Mouse (Mus musculus) liver, embryonic 13.5 days (tissue): ENCODE measurements around the gene H2-Eb1. TPM values are rescaled to one million over a fixed set of nuclear protein-coding genes. Genes with fewer than 3 reads are reported as not detected.
"Not testable (repeated sequence)": the region's sequence is repeated elsewhere in the genome, so short reads cannot be mapped to it uniquely, and the experiment has no call there.

Experiments
- ATAC-seq: fragments of 200-750 bp; cut with Nextera tagmentation; 2 replicates; pipeline ENCODE4 v1.8.0; 2017; ENCODE audit warnings: low read depth, mild to moderate bottlenecking, moderate number of reproducible peaks, moderate library complexity
- DNase-seq: peaks from one replicate; pipeline ENCODE4 v3.0.0; 2022
- H3K27ac ChIP-seq: fragments of 300-500 bp; sonication (generic); 2 replicates; pipeline ENCODE4 v1.5.1; 2015; ENCODE audit warnings: moderate library complexity, mild to moderate bottlenecking, inconsistent platforms
- H3K27me3 ChIP-seq: fragments of 300-500 bp; sonication (generic); 2 replicates; pipeline ENCODE4 v1.6.1; 2015; ENCODE audit warnings: mild to moderate bottlenecking, inconsistent platforms
- H3K36me3 ChIP-seq: fragments of 300-500 bp; sonication (generic); 2 replicates; pipeline ENCODE4 v1.6.1; 2015; ENCODE audit warnings: mild to moderate bottlenecking, inconsistent platforms
- H3K4me1 ChIP-seq: fragments of 300-500 bp; sonication (generic); replicated peaks from 2 replicates; pipeline ENCODE4 v1.6.1; 2015; ENCODE audit warnings: inconsistent platforms
- H3K4me2 ChIP-seq: fragments of 300-500 bp; sonication (generic); 2 replicates; pipeline ENCODE4 v1.6.1; 2015; ENCODE audit warnings: inconsistent platforms, mild to moderate bottlenecking, moderate library complexity
- H3K4me3 ChIP-seq: fragments of 300-500 bp; sonication (generic); replicated peaks from 2 replicates; pipeline ENCODE4 v1.5.1; 2015; ENCODE audit warnings: mild to moderate bottlenecking, inconsistent platforms
- H3K9ac ChIP-seq: fragments of 300-500 bp; sonication (generic); 2 replicates; pipeline ENCODE4 v1.6.1; 2015; ENCODE audit warnings: mild to moderate bottlenecking, inconsistent platforms
- H3K9me3 ChIP-seq: fragments of 300-500 bp; sonication (generic); replicated peaks from 2 replicates; pipeline ENCODE4 v1.6.1; 2016; ENCODE audit warnings: inconsistent platforms
- WGBS: fragments of 180-500 bp; shearing (Covaris S2); methylation state at CpG from one replicate; pipeline ENCODE4 v1.1.7; 2015; ENCODE audit not compliant: insufficient replicate concordance; 5-methylcytosine and 5-hydroxymethylcytosine counted together
- polyA plus RNA-seq: library from polyadenylated mRNA; unstranded; fragments of >200 nt; fragmentation: Nextera tagmentation; extraction: Ambion mirVana; gene quantifications from 2 replicates; pipeline ENCODE4 v1.2.1, GENCODE M21; 2015

H2-Eb1 gene
- polyA plus RNA-seq, 1 experiment from 2014 or later: 0.81 TPM

DNA sequence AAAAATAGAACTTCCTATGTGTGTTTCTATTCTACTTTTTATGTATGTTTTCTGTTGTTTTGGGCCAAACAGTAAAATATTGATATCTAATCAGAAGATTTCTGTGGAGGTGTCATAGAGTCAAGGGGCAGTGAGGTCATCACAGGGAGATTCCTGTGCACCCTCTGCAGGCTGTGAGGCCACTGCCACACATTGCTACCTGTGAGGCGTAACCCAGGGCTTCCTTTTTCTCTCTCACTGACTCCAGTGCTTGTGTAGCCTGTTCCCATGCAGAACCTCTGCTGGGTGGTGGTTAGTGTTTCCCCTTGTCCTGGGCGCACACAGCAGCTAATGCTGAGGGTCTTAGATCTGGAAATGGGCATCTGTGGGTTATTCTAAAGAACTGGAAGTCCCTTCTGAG is 740 bp downstream of the H2-Eb1 start:
- 55% methylated on average over 2 of the region's 2 CpGs for WGBS
- H3K4me1 ChIP-seq: no peaks in the 10 kb centered on the region; the same call in 1 of the 2 replicates

GRCm38 (mm10) chr17:34307216-34307615 is 1.5 kb downstream of the H2-Eb1 start:
- Histone ChIP-seq H3K9ac (no peak overlapping the region), H3K9me3 (no peaks in the 10 kb centered on the region), H3K4me3 (no peak overlapping the region), H3K4me2 (no peak overlapping the region), H3K27ac (no peak overlapping the region), H3K4me1 (no peaks in the 10 kb centered on the region; the same call in 1 of the 2 replicates), H3K27me3 (peaks cover 7% of the 10 kb centered on the region; the same call in 1 of the 2 replicates), H3K36me3 (no peaks in the 10 kb centered on the region)
- ATAC-seq: no peak
- DNase-seq: no peak

More for the DNA sequence above, 740 bp downstream of the H2-Eb1 start:
- no peak overlapping the region for H3K9ac ChIP-seq
- ATAC-seq (no peak), DNase-seq (no peak)
- no peaks in the 10 kb centered on the region for H3K9me3 ChIP-seq
- H3K4me3 ChIP-seq: no peak overlapping the region
- H3K27me3 ChIP-seq: peaks cover 7% of the 10 kb centered on the region; the same call in 1 of the 2 replicates
- H3K27ac ChIP-seq: no peak overlapping the region
- H3K36me3 ChIP-seq: no peaks in the 10 kb centered on the region
- no peak overlapping the region for H3K4me2 ChIP-seq

DNA sequence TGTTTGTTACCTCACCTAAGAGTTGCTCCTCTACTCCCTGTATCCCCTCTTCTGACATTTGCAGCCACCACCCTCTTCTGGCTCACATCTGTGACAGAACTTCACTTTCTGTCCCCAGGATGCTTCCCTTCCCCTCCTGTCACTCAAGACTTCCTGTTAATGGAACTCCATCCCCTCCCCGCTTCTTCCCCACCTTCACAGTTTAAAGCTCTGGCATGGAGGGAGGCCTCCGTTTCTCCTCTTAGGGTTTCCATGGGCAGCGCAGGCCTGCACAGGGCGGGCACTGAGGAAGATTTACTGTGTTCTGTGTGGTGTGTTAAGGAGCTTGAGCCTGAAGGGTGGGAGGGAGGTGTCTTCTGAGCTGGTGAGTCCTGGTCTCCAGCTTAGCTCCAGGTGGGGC is 2.5 kb downstream of the H2-Eb1 start:
- Histone ChIP-seq H3K9me3 (no peaks in the 10 kb centered on the region), H3K4me3 (no peak overlapping the region), H3K27ac (no peak overlapping the region), H3K36me3 (no peaks in the 10 kb centered on the region), H3K9ac (no peak overlapping the region), H3K4me1 (no peaks in the 10 kb centered on the region; the same call in 1 of the 2 replicates), H3K4me2 (no peak overlapping the region), H3K27me3 (peaks cover 7% of the 10 kb centered on the region; the same call in 1 of the 2 replicates)
- 45% methylated on average over 4 of the region's 4 CpGs for WGBS
- DNase-seq (no peak), ATAC-seq (no peak)

- peak overlapping the region; percentile 61 for H3K9ac ChIP-seq
- H3K27ac ChIP-seq: no peak overlapping the region
- WGBS: 27% methylated on average over 10 of the region's 10 CpGs
- H3K4me3 ChIP-seq: peak overlapping the region; percentile 57
- H3K4me2 ChIP-seq: peak overlapping the region; percentile 71
- no peaks in the 10 kb centered on the region for H3K36me3 ChIP-seq
- no peaks in the 10 kb centered on the region for H3K9me3 ChIP-seq
- ATAC-seq (no peak), DNase-seq (no peak)
- H3K27me3 ChIP-seq: peaks cover 7% of the 10 kb centered on the region; the same call in 1 of the 2 replicates
- H3K4me1 ChIP-seq: no peaks in the 10 kb centered on the region; the same call in 1 of the 2 replicates
Observed at GRCm38 (mm10) chr17:34309225-34309624, 3.6 kb downstream of the H2-Eb1 start.

DNA sequence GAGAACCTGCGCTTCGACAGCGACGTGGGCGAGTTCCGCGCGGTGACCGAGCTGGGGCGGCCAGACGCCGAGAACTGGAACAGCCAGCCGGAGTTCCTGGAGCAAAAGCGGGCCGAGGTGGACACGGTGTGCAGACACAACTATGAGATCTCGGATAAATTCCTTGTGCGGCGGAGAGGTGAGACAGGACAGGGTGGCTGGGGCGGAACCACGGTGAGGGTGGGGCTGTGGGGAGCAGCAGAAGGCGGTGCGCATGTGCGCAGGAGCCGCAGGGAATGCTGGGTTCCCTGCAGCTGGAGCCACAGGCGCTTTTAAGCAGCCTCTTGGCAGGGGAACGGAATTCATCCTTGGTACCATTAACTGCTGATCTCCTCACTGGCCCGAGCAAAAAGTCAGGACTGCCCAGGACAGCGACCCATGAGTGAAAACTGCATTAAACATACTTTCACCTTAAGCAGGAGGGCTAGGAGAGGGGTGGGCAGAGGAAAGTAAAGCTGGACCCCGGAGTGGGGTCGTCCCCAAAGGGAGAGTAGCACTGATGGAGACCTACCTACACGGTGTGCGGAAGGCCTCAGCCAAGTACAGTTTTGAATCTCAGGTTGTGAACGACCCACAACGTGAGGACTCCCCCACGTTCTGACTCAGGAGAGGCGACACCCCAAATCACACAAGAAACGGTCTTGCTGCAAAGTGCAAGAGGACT is 4.2 kb downstream of the H2-Eb1 start:
- Histone ChIP-seq H3K9me3 (no peaks in the 10 kb centered on the region), H3K4me3 (peak overlapping the region; percentile 57), H3K27ac (no peak overlapping the region), H3K4me2 (peak overlapping the region; percentile 71), H3K27me3 (peaks cover 7% of the 10 kb centered on the region; the same call in 1 of the 2 replicates), H3K36me3 (no peaks in the 10 kb centered on the region), H3K9ac (peak overlapping the region; percentile 61), H3K4me1 (no peaks in the 10 kb centered on the region; the same call in 1 of the 2 replicates)
- ATAC-seq: peak; percentile 62; the same call in 1 of the 2 replicates
- 22% methylated on average over 38 of the region's 38 CpGs for WGBS
- peak; percentile 26 for DNase-seq

- H3K4me3 ChIP-seq, H3K36me3 ChIP-seq, H3K27ac ChIP-seq, H3K9me3 ChIP-seq, ATAC-seq, H3K4me2 ChIP-seq, H3K9ac ChIP-seq, H3K4me1 ChIP-seq, H3K27me3 ChIP-seq, DNase-seq: not testable (repeated sequence)
- 73% methylated on average over 3 of the region's 3 CpGs for WGBS
Observed at GRCm38 (mm10) chr17:34310526-34310925, 4.9 kb downstream of the H2-Eb1 start.

GRCm38 (mm10) chr17:34312185-34312584 is 6.5 kb downstream of the H2-Eb1 start:
- no peak overlapping the region for H3K4me2 ChIP-seq
- ATAC-seq (no peak), DNase-seq (no peak)
- 0 out of 2 replicates have a peak, but pooled peaks cover 7% of the 10 kb centered on the region for H3K27me3 ChIP-seq
- H3K9ac ChIP-seq: no peak overlapping the region
- H3K27ac ChIP-seq: no peak overlapping the region
- H3K9me3 ChIP-seq: no peaks in the 10 kb centered on the region
- no peaks in the 10 kb centered on the region for H3K36me3 ChIP-seq
- no peaks in the 10 kb centered on the region; the same call in 1 of the 2 replicates for H3K4me1 ChIP-seq
- H3K4me3 ChIP-seq: no peak overlapping the region
- 54% methylated on average over 1 of the region's 1 CpGs for WGBS

- DNase-seq (peak; percentile 18), ATAC-seq (no peak)
- Histone ChIP-seq H3K9me3 (no peaks in the 10 kb centered on the region), H3K27me3 (0 out of 2 replicates have a peak, but pooled peaks cover under 1% of the 10 kb centered on the region), H3K27ac (no peak overlapping the region), H3K9ac (no peak overlapping the region), H3K36me3 (no peaks in the 10 kb centered on the region), H3K4me2 (no peak overlapping the region), H3K4me1 (no peaks in the 10 kb centered on the region; the same call in 1 of the 2 replicates), H3K4me3 (no peak overlapping the region)
- WGBS: 26% methylated on average over 3 of the region's 3 CpGs
Observed at GRCm38 (mm10) chr17:34313393-34313792, 7.7 kb downstream of the H2-Eb1 start.

DNA sequence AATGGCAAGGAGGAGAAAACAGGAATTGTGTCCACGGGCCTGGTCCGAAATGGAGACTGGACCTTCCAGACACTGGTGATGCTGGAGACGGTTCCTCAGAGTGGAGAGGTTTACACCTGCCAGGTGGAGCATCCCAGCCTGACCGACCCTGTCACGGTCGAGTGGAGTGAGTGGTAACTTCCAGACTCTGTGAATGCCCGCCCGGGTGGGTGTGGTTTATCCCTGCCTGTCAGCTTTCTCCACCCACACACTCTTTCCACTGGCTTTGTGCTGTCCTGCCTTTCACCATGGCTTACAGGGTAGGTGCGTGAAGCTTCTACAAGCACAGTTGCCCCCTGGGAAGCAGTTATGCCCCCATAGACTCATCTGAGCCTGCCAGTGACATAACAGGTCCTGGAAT is 8.6 kb downstream of the H2-Eb1 start:
- ATAC-seq: no peak
- DNase-seq: no peak
- Histone ChIP-seq H3K4me2 (no peak overlapping the region), H3K4me1 (no peaks in the 10 kb centered on the region; the same call in 1 of the 2 replicates), H3K27me3 (no peaks in the 10 kb centered on the region), H3K9me3 (no peaks in the 10 kb centered on the region), H3K9ac (no peak overlapping the region), H3K4me3 (no peak overlapping the region), H3K27ac (no peak overlapping the region), H3K36me3 (no peaks in the 10 kb centered on the region)
- 56% methylated on average over 9 of the region's 9 CpGs for WGBS

GRCm38 (mm10) chr17:34315512-34315911 is 9.8 kb downstream of the H2-Eb1 start:
- Histone ChIP-seq H3K9ac (no peak overlapping the region), H3K27me3 (no peaks in the 10 kb centered on the region), H3K27ac (no peak overlapping the region), H3K36me3 (no peaks in the 10 kb centered on the region), H3K4me2 (no peak overlapping the region), H3K4me1 (no peaks in the 10 kb centered on the region), H3K4me3 (no peak overlapping the region), H3K9me3 (no peaks in the 10 kb centered on the region)
- WGBS: 54% methylated on average over 1 of the region's 1 CpGs
- ATAC-seq (no peak), DNase-seq (no peak)

DNA sequence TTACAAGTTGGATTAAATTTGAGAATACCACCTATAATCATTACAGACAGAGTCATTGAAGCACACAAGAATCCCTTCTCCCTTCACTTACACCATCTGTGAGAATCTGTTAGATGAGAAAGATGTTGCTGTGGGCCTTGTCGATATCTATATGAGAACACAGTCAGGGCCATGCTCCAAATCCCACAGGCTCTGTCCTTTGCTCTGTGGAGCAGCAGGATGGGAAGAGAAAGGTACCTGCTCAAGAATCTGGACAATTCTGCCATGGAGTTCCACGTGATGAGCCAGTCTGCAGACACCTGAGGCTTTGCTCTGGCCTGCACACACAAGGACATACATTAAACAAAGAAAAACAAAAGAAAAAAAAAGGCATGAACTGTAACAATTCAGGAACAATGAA is 11.0 kb downstream of the H2-Eb1 start:
- Histone ChIP-seq H3K9me3 (no peaks in the 10 kb centered on the region), H3K27me3 (no peaks in the 10 kb centered on the region), H3K4me2 (no peak overlapping the region), H3K27ac (no peak overlapping the region), H3K4me1 (no peaks in the 10 kb centered on the region), H3K36me3 (no peaks in the 10 kb centered on the region), H3K9ac (no peak overlapping the region), H3K4me3 (no peak overlapping the region)
- WGBS: 51% methylated on average over 2 of the region's 2 CpGs
- DNase-seq (no peak), ATAC-seq (no peak)

GRCm38 (mm10) chr17:34317275-34317674 is 11.6 kb downstream of the H2-Eb1 start:
- Histone ChIP-seq H3K27me3 (no peaks in the 10 kb centered on the region), H3K9me3 (no peaks in the 10 kb centered on the region), H3K4me2 (no peak overlapping the region), H3K4me3 (no peak overlapping the region), H3K27ac (no peak overlapping the region), H3K4me1 (no peaks in the 10 kb centered on the region), H3K36me3 (no peaks in the 10 kb centered on the region), H3K9ac (no peak overlapping the region)
- no peak for ATAC-seq
- WGBS: 13% methylated on average over 2 of the region's 2 CpGs
- no peak for DNase-seq
